Mouse (Mus musculus): ENCODE measurements around the gene Tpk1. TPM values are rescaled to one million over a fixed set of nuclear protein-coding genes. Genes with fewer than 3 reads are reported as not detected.

The Tpk1 gene
- polyA plus RNA-seq, 1 experiment from 2014 or later, result 8.0 TPM

GRCm38 (mm10) chr6:43354562-43355241, 311.4 kb downstream of the Tpk1 start:
- Histone ChIP-seq H3K27me3 (ENCODE audit: control insufficient read depth, insufficient read depth, low read length) (no peaks in the 10 kb centered on the region), H3K9me3 (replicated peaks; ENCODE audit: control insufficient read depth, low read length) (no peaks in the 10 kb centered on the region), H3K4me1 (ENCODE audit: control insufficient read depth, insufficient read depth, low read length) (no peaks in the 10 kb centered on the region), H3K4me3 (ENCODE audit: low read depth, low read length) (no peak overlapping the region), H3K4me2 (ENCODE audit: low read depth, low read length) (no peak overlapping the region), H3K27ac (replicated peaks; ENCODE audit: low read depth, low read length) (no peak overlapping the region), H3K9ac (replicated peaks; ENCODE audit: low read length) (no peak overlapping the region), H3K36me3 (replicated peaks; ENCODE audit: control insufficient read depth, insufficient read depth, low read depth, low read length) (no peaks in the 10 kb centered on the region)
- WGBS, result 78% methylated on average over 9 of the region's 9 CpGs
- 0 out of 2 replicates have a peak, but pooled peaks have one; percentile 48 for ATAC-seq (replicated peaks; ENCODE audit: insufficient number of reproducible peaks, low FRiP score, low TSS enrichment, low read depth)
- DNase-seq (ENCODE audit: low spot score), result no peak

GRCm38 (mm10) chr6:43353446-43353845, 312.6 kb downstream of the Tpk1 start:
- no peaks in the 10 kb centered on the region for H3K36me3 ChIP-seq (replicated peaks; ENCODE audit: control insufficient read depth, insufficient read depth, low read depth, low read length)
- no peaks in the 10 kb centered on the region for H3K27me3 ChIP-seq (ENCODE audit: control insufficient read depth, insufficient read depth, low read length)
- H3K4me3 ChIP-seq (ENCODE audit: low read depth, low read length), result no peak overlapping the region
- no peaks in the 10 kb centered on the region for H3K9me3 ChIP-seq (replicated peaks; ENCODE audit: control insufficient read depth, low read length)
- H3K9ac ChIP-seq (replicated peaks; ENCODE audit: low read length), result no peak overlapping the region
- H3K4me2 ChIP-seq (ENCODE audit: low read depth, low read length), result no peak overlapping the region
- no peak overlapping the region for H3K27ac ChIP-seq (replicated peaks; ENCODE audit: low read depth, low read length)
- no peak for DNase-seq (ENCODE audit: low spot score)
- WGBS, result 94% methylated on average over 4 of the region's 4 CpGs
- no peaks in the 10 kb centered on the region for H3K4me1 ChIP-seq (ENCODE audit: control insufficient read depth, insufficient read depth, low read length)
- no peak for ATAC-seq (replicated peaks; ENCODE audit: insufficient number of reproducible peaks, low FRiP score, low TSS enrichment, low read depth)

- Histone ChIP-seq H3K4me1 (ENCODE audit: control insufficient read depth, insufficient read depth, low read length) (no peaks in the 10 kb centered on the region), H3K9ac (replicated peaks; ENCODE audit: low read length) (no peak overlapping the region), H3K27ac (replicated peaks; ENCODE audit: low read depth, low read length) (no peak overlapping the region), H3K36me3 (replicated peaks; ENCODE audit: control insufficient read depth, insufficient read depth, low read depth, low read length) (no peaks in the 10 kb centered on the region), H3K4me3 (ENCODE audit: low read depth, low read length) (no peak overlapping the region), H3K9me3 (replicated peaks; ENCODE audit: control insufficient read depth, low read length) (no peaks in the 10 kb centered on the region), H3K4me2 (ENCODE audit: low read depth, low read length) (no peak overlapping the region), H3K27me3 (ENCODE audit: control insufficient read depth, insufficient read depth, low read length) (no peaks in the 10 kb centered on the region)
- no peak for ATAC-seq (replicated peaks; ENCODE audit: insufficient number of reproducible peaks, low FRiP score, low TSS enrichment, low read depth)
- WGBS, result 55% methylated on average over 4 of the region's 4 CpGs
- DNase-seq (ENCODE audit: low spot score), result no peak
These were observed 317.0 kb downstream of the Tpk1 start for GRCm38 (mm10) chr6:43349083-43349482.

DNA sequence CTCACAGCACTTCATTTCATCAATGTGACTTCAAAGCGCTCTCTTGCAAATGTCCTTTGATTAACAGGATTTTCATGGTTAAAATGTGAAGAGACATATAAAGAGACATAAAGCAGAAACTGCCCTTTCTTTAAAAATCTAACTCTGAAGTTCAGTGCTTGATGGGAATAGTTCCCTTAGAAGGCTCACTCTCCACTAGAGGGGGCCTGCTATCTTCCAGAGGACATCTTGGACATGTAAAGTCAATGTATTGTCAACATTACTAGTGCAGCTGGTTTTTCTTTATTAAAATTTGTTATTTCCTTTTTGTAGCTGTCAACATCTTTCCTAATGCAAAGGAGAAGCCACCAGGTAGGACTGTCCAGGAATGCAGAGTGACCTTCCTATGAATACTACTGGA, 318.4 kb downstream of the Tpk1 start:
- Histone ChIP-seq H3K36me3 (replicated peaks; ENCODE audit: control insufficient read depth, insufficient read depth, low read depth, low read length) (no peaks in the 10 kb centered on the region), H3K4me1 (ENCODE audit: control insufficient read depth, insufficient read depth, low read length) (no peaks in the 10 kb centered on the region), H3K27me3 (ENCODE audit: control insufficient read depth, insufficient read depth, low read length) (no peaks in the 10 kb centered on the region), H3K9ac (replicated peaks; ENCODE audit: low read length) (no peak overlapping the region), H3K9me3 (replicated peaks; ENCODE audit: control insufficient read depth, low read length) (no peaks in the 10 kb centered on the region), H3K4me2 (ENCODE audit: low read depth, low read length) (no peak overlapping the region), H3K4me3 (ENCODE audit: low read depth, low read length) (no peak overlapping the region), H3K27ac (replicated peaks; ENCODE audit: low read depth, low read length) (no peak overlapping the region)
- 94% methylated on average over 1 of the region's 1 CpGs for WGBS
- no peak for ATAC-seq (replicated peaks; ENCODE audit: insufficient number of reproducible peaks, low FRiP score, low TSS enrichment, low read depth)
- DNase-seq (ENCODE audit: low spot score), result no peak

- Histone ChIP-seq H3K9me3 (replicated peaks; ENCODE audit: control insufficient read depth, low read length) (no peaks in the 10 kb centered on the region), H3K4me2 (ENCODE audit: low read depth, low read length) (no peak overlapping the region), H3K9ac (replicated peaks; ENCODE audit: low read length) (no peak overlapping the region), H3K36me3 (replicated peaks; ENCODE audit: control insufficient read depth, insufficient read depth, low read depth, low read length) (no peaks in the 10 kb centered on the region), H3K4me3 (ENCODE audit: low read depth, low read length) (no peak overlapping the region), H3K4me1 (ENCODE audit: control insufficient read depth, insufficient read depth, low read length) (no peaks in the 10 kb centered on the region), H3K27me3 (ENCODE audit: control insufficient read depth, insufficient read depth, low read length) (no peaks in the 10 kb centered on the region), H3K27ac (replicated peaks; ENCODE audit: low read depth, low read length) (no peak overlapping the region)
- 79% methylated on average over 1 of the region's 1 CpGs for WGBS
- DNase-seq (ENCODE audit: low spot score) (no peak), ATAC-seq (replicated peaks; ENCODE audit: insufficient number of reproducible peaks, low FRiP score, low TSS enrichment, low read depth) (no peak)
These were observed 323.1 kb downstream of the Tpk1 start for GRCm38 (mm10) chr6:43343006-43343405.

GRCm38 (mm10) chr6:43342386-43342785, 323.7 kb downstream of the Tpk1 start:
- DNase-seq (ENCODE audit: low spot score) (no peak), ATAC-seq (replicated peaks; ENCODE audit: insufficient number of reproducible peaks, low FRiP score, low TSS enrichment, low read depth) (no peak)
- no peaks in the 10 kb centered on the region for H3K4me1 ChIP-seq (ENCODE audit: control insufficient read depth, insufficient read depth, low read length)
- H3K9ac ChIP-seq (replicated peaks; ENCODE audit: low read length), result no peak overlapping the region
- no peaks in the 10 kb centered on the region for H3K9me3 ChIP-seq (replicated peaks; ENCODE audit: control insufficient read depth, low read length)
- WGBS, result 53% methylated on average over 2 of the region's 2 CpGs
- no peak overlapping the region for H3K4me3 ChIP-seq (ENCODE audit: low read depth, low read length)
- no peaks in the 10 kb centered on the region for H3K36me3 ChIP-seq (replicated peaks; ENCODE audit: control insufficient read depth, insufficient read depth, low read depth, low read length)
- no peaks in the 10 kb centered on the region for H3K27me3 ChIP-seq (ENCODE audit: control insufficient read depth, insufficient read depth, low read length)
- no peak overlapping the region for H3K27ac ChIP-seq (replicated peaks; ENCODE audit: low read depth, low read length)
- H3K4me2 ChIP-seq (ENCODE audit: low read depth, low read length), result no peak overlapping the region

GRCm38 (mm10) chr6:43338804-43339203, 327.3 kb downstream of the Tpk1 start:
- H3K9me3 ChIP-seq (replicated peaks; ENCODE audit: control insufficient read depth, low read length), result no peaks in the 10 kb centered on the region
- no peaks in the 10 kb centered on the region for H3K4me1 ChIP-seq (ENCODE audit: control insufficient read depth, insufficient read depth, low read length)
- no peak overlapping the region for H3K4me3 ChIP-seq (ENCODE audit: low read depth, low read length)
- DNase-seq (ENCODE audit: low spot score) (no peak), ATAC-seq (replicated peaks; ENCODE audit: insufficient number of reproducible peaks, low FRiP score, low TSS enrichment, low read depth) (no peak)
- H3K4me2 ChIP-seq (ENCODE audit: low read depth, low read length), result no peak overlapping the region
- H3K36me3 ChIP-seq (replicated peaks; ENCODE audit: control insufficient read depth, insufficient read depth, low read depth, low read length), result no peaks in the 10 kb centered on the region
- no peaks in the 10 kb centered on the region for H3K27me3 ChIP-seq (ENCODE audit: control insufficient read depth, insufficient read depth, low read length)
- WGBS, result 57% methylated on average over 2 of the region's 2 CpGs
- no peak overlapping the region for H3K9ac ChIP-seq (replicated peaks; ENCODE audit: low read length)
- no peak overlapping the region for H3K27ac ChIP-seq (replicated peaks; ENCODE audit: low read depth, low read length)

DNA sequence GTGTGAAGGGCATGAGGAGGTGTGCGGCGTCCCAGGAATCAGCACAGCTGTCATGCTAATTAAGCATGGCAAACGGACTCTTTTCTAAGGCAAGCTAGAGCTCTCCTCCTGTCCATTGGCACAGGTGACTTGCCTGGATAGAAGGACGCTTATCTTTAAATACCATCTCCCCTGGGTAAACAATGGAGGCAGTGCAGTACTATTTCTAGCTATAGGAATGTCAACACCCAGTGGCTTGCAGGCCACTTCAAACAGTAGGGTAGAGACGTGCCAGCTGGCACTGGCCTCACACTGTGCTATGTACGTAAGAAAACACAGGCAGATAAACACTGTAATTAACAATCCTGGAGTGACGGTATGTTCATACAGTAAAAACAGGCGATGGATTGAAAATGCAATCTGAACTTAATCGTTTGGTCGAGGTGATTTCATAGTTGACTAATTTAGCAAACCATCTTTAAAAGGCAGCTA, 328.6 kb downstream of the Tpk1 start:
- no peak overlapping the region for H3K4me2 ChIP-seq (ENCODE audit: low read depth, low read length)
- H3K27ac ChIP-seq (replicated peaks; ENCODE audit: low read depth, low read length), result no peak overlapping the region
- DNase-seq (ENCODE audit: low spot score) (no peak), ATAC-seq (replicated peaks; ENCODE audit: insufficient number of reproducible peaks, low FRiP score, low TSS enrichment, low read depth) (no peak)
- H3K27me3 ChIP-seq (ENCODE audit: control insufficient read depth, insufficient read depth, low read length), result no peaks in the 10 kb centered on the region
- 49% methylated on average over 10 of the region's 10 CpGs for WGBS
- H3K4me1 ChIP-seq (ENCODE audit: control insufficient read depth, insufficient read depth, low read length), result no peaks in the 10 kb centered on the region
- no peak overlapping the region for H3K9ac ChIP-seq (replicated peaks; ENCODE audit: low read length)
- H3K36me3 ChIP-seq (replicated peaks; ENCODE audit: control insufficient read depth, insufficient read depth, low read depth, low read length), result no peaks in the 10 kb centered on the region
- no peak overlapping the region for H3K4me3 ChIP-seq (ENCODE audit: low read depth, low read length)
- no peaks in the 10 kb centered on the region for H3K9me3 ChIP-seq (replicated peaks; ENCODE audit: control insufficient read depth, low read length)

Measured in embryonic facial prominence, embryonic 11.5 days (tissue).